Mouse (Mus musculus) stomach, postnatal 0 days (tissue): Measurements from ENCODE around the gene Ube2e3.

Source experiments
- CTCF ChIP-seq: IDR thresholded peaks from 2 replicates; pipeline ENCODE4 v1.5.1; 2016; ENCODE audit warnings: antibody characterized with exemption, low read depth, mild to moderate bottlenecking, moderate library complexity
- EP300 ChIP-seq: optimal IDR thresholded peaks from 2 replicates; pipeline ENCODE3; 2016; ENCODE audit warnings: antibody characterized with exemption

DNA sequence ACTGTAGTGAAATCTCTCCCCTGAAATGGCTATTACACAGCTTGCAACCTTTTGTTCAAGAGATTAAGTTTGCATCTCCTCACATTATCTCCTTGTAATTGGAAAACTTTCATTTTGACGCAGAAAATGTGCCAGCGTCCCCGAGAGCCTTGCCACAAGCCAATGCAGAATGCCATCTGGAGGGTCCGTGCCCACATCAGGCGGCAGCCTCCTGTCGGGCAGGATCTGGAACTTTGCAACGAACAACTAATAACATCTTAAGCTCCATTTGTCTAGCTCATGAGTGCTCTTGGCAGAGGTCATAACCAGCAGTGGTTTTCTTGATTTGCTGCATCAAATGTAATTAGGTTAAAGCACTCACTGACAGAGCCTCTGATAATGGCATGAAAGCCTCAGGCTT, 93.1 kb downstream of the Ube2e3 start:
- no peak for TF ChIP-seq CTCF
- no peak for TF ChIP-seq EP300
